Mouse (Mus musculus) neural tube, embryonic 12.5 days (tissue): ENCODE results near the gene Rpl29. TPM values are rescaled to one million over a fixed set of nuclear protein-coding genes. Genes with fewer than 3 reads are reported as not detected.

ENCODE experiments used
- ATAC-seq: fragments of 200-750 bp; cut with Nextera tagmentation; 2 replicates; pipeline ENCODE4 v1.8.0; 2017; ENCODE audit warnings: low read depth, mild to moderate bottlenecking, moderate TSS enrichment, moderate library complexity; ENCODE audit not compliant: low FRiP score
- H3K27ac ChIP-seq: fragments of 300-500 bp; sonication (generic); 2 replicates; pipeline ENCODE4 v1.5.1; 2016
- H3K27me3 ChIP-seq: fragments of 300-500 bp; sonication (generic); replicated peaks from 2 replicates; pipeline ENCODE4 v1.6.1; 2016; ENCODE audit warnings: mild to moderate bottlenecking
- H3K36me3 ChIP-seq: fragments of 300-500 bp; sonication (generic); 2 replicates; pipeline ENCODE4 v1.6.1; 2016; ENCODE audit warnings: mild to moderate bottlenecking
- H3K4me1 ChIP-seq: fragments of 300-500 bp; sonication (generic); 2 replicates; pipeline ENCODE4 v1.6.1; 2016
- H3K4me2 ChIP-seq: fragments of 300-500 bp; sonication (generic); replicated peaks from 2 replicates; pipeline ENCODE4 v1.6.1; 2016; ENCODE audit warnings: mild to moderate bottlenecking
- H3K4me3 ChIP-seq: fragments of 300-500 bp; sonication (generic); 2 replicates; pipeline ENCODE4 v1.5.1; 2016
- H3K9ac ChIP-seq: fragments of 300-500 bp; sonication (generic); 2 replicates; pipeline ENCODE4 v1.6.1; 2016; ENCODE audit warnings: mild to moderate bottlenecking
- H3K9me3 ChIP-seq: fragments of 300-500 bp; sonication (generic); 2 replicates; pipeline ENCODE4 v1.6.1; 2016; ENCODE audit warnings: mild to moderate bottlenecking
- WGBS: fragments of 180-500 bp; shearing (Covaris S2); methylation state at CpG from one replicate; pipeline ENCODE4 v1.1.7; 2016; 5-methylcytosine and 5-hydroxymethylcytosine counted together
- polyA plus RNA-seq: library from polyadenylated mRNA; unstranded; fragments of >200 nt; fragmentation: Nextera tagmentation; extraction: Ambion mirVana; gene quantifications from 2 replicates; pipeline ENCODE4 v1.2.1, GENCODE M21; 2016

The Rpl29 gene
- polyA plus RNA-seq, 1 experiment from 2014 or later, result 706 TPM

GRCm38 (mm10) chr9:106459946-106460345 lies 30.7 kb downstream of the Rpl29 start:
- H3K27me3 ChIP-seq, result 0 out of 2 replicates have a peak, but pooled peaks cover 4% of the 10 kb centered on the region
- H3K36me3 ChIP-seq, result peaks cover 53% of the 10 kb centered on the region
- no peak overlapping the region for H3K9ac ChIP-seq
- H3K4me1 ChIP-seq, result peaks cover 77% of the 10 kb centered on the region
- H3K4me3 ChIP-seq, result no peak overlapping the region
- H3K27ac ChIP-seq, result no peak overlapping the region
- ATAC-seq, result no peak
- no peaks in the 10 kb centered on the region for H3K9me3 ChIP-seq
- WGBS, result 83% methylated on average over 15 of the region's 15 CpGs
- H3K4me2 ChIP-seq, result peak overlapping the region; percentile 22; the same call in 1 of the 2 replicates

DNA sequence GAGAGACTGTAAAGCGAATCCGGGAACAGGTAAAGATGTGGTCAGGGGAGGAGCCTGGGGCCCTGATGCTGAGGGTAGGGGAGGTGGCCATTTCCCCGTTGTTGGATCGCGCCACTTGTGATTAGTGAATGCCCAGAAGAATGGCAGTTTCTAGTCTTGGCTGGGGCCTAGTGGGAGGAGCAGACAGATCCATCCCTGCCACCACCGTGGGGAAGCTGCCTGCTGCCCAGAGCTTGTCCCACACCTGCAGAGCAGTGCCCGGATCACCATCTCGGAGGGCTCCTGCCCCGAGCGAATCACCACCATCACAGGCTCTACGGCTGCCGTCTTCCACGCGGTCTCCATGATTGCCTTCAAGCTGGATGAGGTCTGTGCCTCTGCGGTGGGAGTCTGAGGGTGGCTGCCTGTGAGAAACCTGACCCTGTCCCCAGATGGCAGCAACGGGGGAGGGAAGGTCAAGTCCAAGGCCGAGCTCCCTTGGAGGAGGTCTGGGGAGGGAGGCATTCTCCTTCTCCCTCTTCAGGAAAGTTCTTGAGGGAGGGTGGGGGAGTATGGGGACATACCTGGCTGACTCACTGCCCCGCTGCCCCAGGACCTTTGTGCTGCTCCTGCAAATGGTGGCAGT lies 31.3 kb downstream of the Rpl29 start:
- Histone ChIP-seq H3K9ac (peak overlapping the region; percentile 38; the same call in 1 of the 2 replicates), H3K9me3 (no peaks in the 10 kb centered on the region), H3K4me1 (peaks cover 77% of the 10 kb centered on the region), H3K27ac (no peak overlapping the region), H3K4me3 (no peak overlapping the region), H3K4me2 (peak overlapping the region; percentile 22; the same call in 1 of the 2 replicates), H3K27me3 (peaks cover 4% of the 10 kb centered on the region; the same call in 1 of the 2 replicates), H3K36me3 (peaks cover 53% of the 10 kb centered on the region)
- WGBS, result 77% methylated on average over 18 of the region's 18 CpGs
- no peak for ATAC-seq

DNA sequence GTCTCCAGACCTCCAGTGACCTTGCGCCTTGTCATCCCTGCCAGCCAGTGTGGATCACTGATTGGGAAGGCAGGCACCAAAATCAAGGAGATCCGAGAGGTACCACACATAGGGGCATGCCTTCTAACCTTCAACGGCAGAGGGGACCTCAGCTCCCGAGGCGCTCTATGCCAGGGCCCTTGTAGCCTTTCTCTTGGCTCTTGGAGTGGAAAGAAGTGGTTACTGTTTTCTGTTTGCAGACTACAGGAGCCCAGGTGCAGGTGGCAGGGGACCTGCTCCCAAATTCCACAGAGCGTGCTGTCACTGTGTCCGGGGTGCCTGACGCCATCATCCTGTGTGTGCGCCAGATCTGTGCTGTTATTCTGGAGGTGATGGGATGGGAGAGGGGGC lies 31.8 kb downstream of the Rpl29 start:
- Histone ChIP-seq H3K9me3 (no peaks in the 10 kb centered on the region), H3K4me2 (no peak overlapping the region), H3K27me3 (peaks cover 4% of the 10 kb centered on the region; the same call in 1 of the 2 replicates), H3K4me3 (no peak overlapping the region), H3K4me1 (peaks cover 75% of the 10 kb centered on the region), H3K36me3 (peaks cover 53% of the 10 kb centered on the region), H3K27ac (no peak overlapping the region), H3K9ac (peak overlapping the region; percentile 38; the same call in 1 of the 2 replicates)
- 93% methylated on average over 9 of the region's 9 CpGs for WGBS
- ATAC-seq, result no peak

DNA sequence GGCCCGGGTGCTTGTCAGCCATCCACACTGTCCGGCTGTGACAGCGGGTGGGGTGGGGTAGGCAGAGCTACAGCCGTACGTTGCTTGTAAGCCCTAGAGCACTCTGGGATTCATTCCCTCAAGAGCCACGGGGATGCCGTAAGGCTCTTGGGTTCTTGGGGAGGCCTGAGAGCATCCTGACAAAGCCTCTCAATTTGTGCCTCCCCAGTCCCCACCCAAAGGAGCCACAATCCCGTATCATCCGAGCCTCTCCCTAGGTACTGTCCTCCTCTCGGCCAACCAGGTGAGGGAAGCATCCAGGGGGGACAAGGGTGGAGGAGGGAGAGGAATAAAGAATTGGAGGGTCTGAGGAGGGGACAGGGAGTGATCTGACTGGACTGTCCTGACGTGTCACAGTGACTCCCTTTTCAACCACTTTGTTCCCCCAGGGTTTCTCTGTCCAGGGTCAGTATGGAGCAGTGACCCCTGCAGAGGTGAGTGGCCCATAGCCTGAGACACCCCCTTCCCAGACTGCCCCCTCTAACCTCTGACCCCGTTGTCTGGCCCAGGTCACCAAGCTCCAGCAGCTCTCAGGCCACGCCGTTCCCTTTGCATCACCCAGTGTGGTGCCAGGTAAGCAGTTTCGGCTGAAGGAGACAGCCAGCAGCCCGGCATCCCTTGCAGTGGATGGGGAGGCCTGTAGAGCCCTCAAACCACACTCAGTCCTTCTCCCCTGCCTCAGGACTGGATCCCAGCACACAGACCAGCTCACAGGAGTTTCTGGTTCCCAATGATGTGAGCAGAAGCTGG lies 32.6 kb downstream of the Rpl29 start:
- no peak overlapping the region for H3K27ac ChIP-seq
- H3K9me3 ChIP-seq, result no peaks in the 10 kb centered on the region
- WGBS, result 86% methylated on average over 16 of the region's 16 CpGs
- ATAC-seq, result no peak
- no peak overlapping the region for H3K9ac ChIP-seq
- H3K36me3 ChIP-seq, result peaks cover 53% of the 10 kb centered on the region
- H3K4me2 ChIP-seq, result no peak overlapping the region
- peaks cover 67% of the 10 kb centered on the region for H3K4me1 ChIP-seq
- no peak overlapping the region for H3K4me3 ChIP-seq
- peaks cover 4% of the 10 kb centered on the region; the same call in 1 of the 2 replicates for H3K27me3 ChIP-seq

DNA sequence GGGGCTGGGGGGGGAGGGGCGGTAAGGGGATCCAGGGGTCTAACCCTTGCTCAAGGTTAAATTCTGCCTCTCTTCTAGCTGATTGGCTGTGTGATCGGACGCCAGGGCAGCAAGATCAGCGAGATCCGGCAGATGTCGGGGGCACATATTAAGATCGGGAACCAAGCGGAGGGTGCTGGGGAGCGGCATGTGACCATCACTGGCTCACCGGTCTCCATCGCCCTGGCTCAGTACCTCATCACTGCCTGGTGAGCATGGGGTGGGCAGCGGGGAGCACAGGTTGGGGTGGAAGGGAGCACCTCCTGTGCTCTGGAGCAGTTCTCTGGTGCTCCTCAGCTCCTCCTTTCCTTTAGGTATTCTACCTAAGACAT lies 33.2 kb downstream of the Rpl29 start:
- 93% methylated on average over 12 of the region's 12 CpGs for WGBS
- Histone ChIP-seq H3K4me2 (no peak overlapping the region), H3K4me1 (peaks cover 61% of the 10 kb centered on the region), H3K27ac (no peak overlapping the region), H3K4me3 (no peak overlapping the region), H3K36me3 (peaks cover 53% of the 10 kb centered on the region), H3K9me3 (no peaks in the 10 kb centered on the region), H3K9ac (no peak overlapping the region), H3K27me3 (peaks cover 4% of the 10 kb centered on the region; the same call in 1 of the 2 replicates)
- no peak for ATAC-seq

- H3K9me3 ChIP-seq, result no peaks in the 10 kb centered on the region
- H3K4me1 ChIP-seq, result peaks cover 52% of the 10 kb centered on the region
- no peak overlapping the region for H3K9ac ChIP-seq
- no peak overlapping the region for H3K27ac ChIP-seq
- no peak for ATAC-seq
- no peak overlapping the region for H3K4me3 ChIP-seq
- peaks cover 4% of the 10 kb centered on the region; the same call in 1 of the 2 replicates for H3K27me3 ChIP-seq
- H3K36me3 ChIP-seq, result peaks cover 53% of the 10 kb centered on the region
- 83% methylated on average over 21 of the region's 21 CpGs for WGBS
- H3K4me2 ChIP-seq, result no peak overlapping the region; the same call in 1 of the 2 replicates
Measured at GRCm38 (mm10) chr9:106463122-106464063, 34.1 kb downstream of the Rpl29 start.

- Histone ChIP-seq H3K36me3 (peaks cover 46% of the 10 kb centered on the region), H3K4me1 (peaks cover 37% of the 10 kb centered on the region), H3K9ac (peak overlapping the region; percentile 78), H3K27ac (peak overlapping the region; percentile 42; the same call in 1 of the 2 replicates), H3K27me3 (peaks cover 4% of the 10 kb centered on the region; the same call in 1 of the 2 replicates), H3K4me3 (peak overlapping the region; percentile 52), H3K9me3 (no peaks in the 10 kb centered on the region), H3K4me2 (peak overlapping the region; percentile 94)
- WGBS, result 2% methylated on average over 99 of the region's 99 CpGs
- peak; percentile 65 for ATAC-seq
Measured at GRCm38 (mm10) chr9:106464751-106465541, 35.7 kb downstream of the Rpl29 start.

DNA sequence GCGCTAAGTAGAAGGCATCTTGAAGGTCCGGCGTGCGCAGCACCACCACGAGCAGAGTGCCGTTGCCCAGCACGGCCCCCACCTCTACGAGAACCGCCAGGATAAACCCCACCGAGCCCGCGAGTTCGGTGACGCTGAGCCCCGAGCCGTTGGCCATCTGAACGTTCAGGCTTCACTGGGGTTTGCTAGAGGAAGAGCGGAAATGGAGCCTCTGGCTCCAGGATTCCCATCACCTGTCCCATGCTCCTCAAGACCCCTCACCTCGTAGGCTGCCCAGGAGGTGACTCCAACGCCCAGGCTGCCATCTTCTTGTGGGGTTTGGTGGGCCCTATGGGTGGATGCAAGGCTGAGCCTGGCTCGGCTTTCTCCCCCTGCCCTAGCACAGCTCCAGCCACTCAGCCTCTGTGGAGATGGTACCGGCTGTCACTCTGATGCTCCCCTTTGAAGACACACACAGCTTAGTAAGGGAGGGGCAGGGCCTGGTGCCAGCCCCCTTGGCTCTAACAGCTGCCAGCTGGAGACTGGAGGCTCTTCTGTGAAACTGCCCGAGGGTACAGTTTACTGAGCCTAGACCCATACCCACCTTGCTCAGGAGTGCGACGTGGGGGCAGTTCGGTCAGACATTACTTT lies 36.4 kb downstream of the Rpl29 start, which contains the start of gene Gpr62:
Gene Gpr62 (minus strand): TSS at position 368 of the 630 bp plus-strand sequence.
- Histone ChIP-seq H3K4me2 (peak within 1 kb of the TSS; percentile 94), H3K27ac (peak within 1 kb of the TSS; percentile 42; the same call in 1 of the 2 replicates), H3K4me3 (peak within 1 kb of the TSS; percentile 52), H3K4me1 (peaks cover 29% of the 10 kb centered on the region), H3K36me3 (peaks cover 38% of the 10 kb centered on the region), H3K27me3 (peaks cover 4% of the 10 kb centered on the region; the same call in 1 of the 2 replicates), H3K9ac (peak within 1 kb of the TSS; percentile 78), H3K9me3 (no peaks in the 10 kb centered on the region)
- 30% methylated on average over 26 of the region's 26 CpGs for WGBS
- peak; percentile 29; the same call in 1 of the 2 replicates for ATAC-seq

- Histone ChIP-seq H3K9me3 (no peaks in the 10 kb centered on the region), H3K27me3 (peaks cover 4% of the 10 kb centered on the region; the same call in 1 of the 2 replicates), H3K4me1 (peaks cover 32% of the 10 kb centered on the region), H3K4me2 (no peak overlapping the region), H3K36me3 (peaks cover 29% of the 10 kb centered on the region), H3K4me3 (no peak overlapping the region), H3K9ac (no peak overlapping the region), H3K27ac (no peak overlapping the region)
- WGBS, result 92% methylated on average over 6 of the region's 6 CpGs
- no peak for ATAC-seq
Measured at GRCm38 (mm10) chr9:106466721-106467120, 37.5 kb downstream of the Rpl29 start.

GRCm38 (mm10) chr9:106467746-106468145 lies 38.5 kb downstream of the Rpl29 start:
- Histone ChIP-seq H3K4me3 (no peak overlapping the region), H3K9me3 (no peaks in the 10 kb centered on the region), H3K4me1 (peaks cover 36% of the 10 kb centered on the region), H3K27ac (no peak overlapping the region), H3K27me3 (peaks cover 4% of the 10 kb centered on the region; the same call in 1 of the 2 replicates), H3K9ac (no peak overlapping the region), H3K36me3 (peaks cover 19% of the 10 kb centered on the region), H3K4me2 (no peak overlapping the region)
- ATAC-seq, result no peak
- WGBS, result 90% methylated on average over 7 of the region's 7 CpGs
